Mouse (Mus musculus) hindbrain, postnatal 0 days (tissue): ENCODE results near the gene 3100002H09Rik. TPM values are rescaled to one million over a fixed set of nuclear protein-coding genes. Genes with fewer than 3 reads are reported as not detected.

ENCODE experiments used
- ATAC-seq: fragments of 200-750 bp; cut with Nextera tagmentation; 2 replicates; pipeline ENCODE4 v1.8.0; 2017; ENCODE audit warnings: mild to moderate bottlenecking, moderate TSS enrichment, moderate library complexity
- DNase-seq: peaks from one replicate; pipeline ENCODE4 v3.0.0-alpha.2; 2015; ENCODE audit warnings: low spot score
- H3K27ac ChIP-seq: fragments of 300-500 bp; sonication (generic); 2 replicates; pipeline ENCODE4 v1.5.1; 2014; ENCODE audit warnings: mild to moderate bottlenecking
- H3K27me3 ChIP-seq: fragments of 300-500 bp; sonication (generic); 2 replicates; pipeline ENCODE4 v1.6.1; 2014; ENCODE audit warnings: low read length, mixed read lengths; ENCODE audit not compliant: insufficient read depth
- H3K36me3 ChIP-seq: fragments of 300-500 bp; sonication (generic); 2 replicates; pipeline ENCODE4 v1.6.1; 2014; ENCODE audit warnings: low read length, mixed read lengths; ENCODE audit not compliant: insufficient read depth
- H3K4me1 ChIP-seq: fragments of 300-500 bp; sonication (generic); 2 replicates; pipeline ENCODE4 v1.6.1; 2014; ENCODE audit warnings: antibody characterized with exemption, low read length, mixed read lengths; ENCODE audit not compliant: insufficient read depth
- H3K4me2 ChIP-seq: fragments of 300-500 bp; sonication (generic); 2 replicates; pipeline ENCODE4 v1.6.1; 2014; ENCODE audit warnings: low read depth, mild to moderate bottlenecking, low read length, moderate library complexity, mixed read lengths
- H3K4me3 ChIP-seq: fragments of 300-500 bp; sonication (generic); 2 replicates; pipeline ENCODE4 v1.5.1; 2014; ENCODE audit warnings: low read length
- H3K9ac ChIP-seq: fragments of 300-500 bp; sonication (generic); replicated peaks from 2 replicates; pipeline ENCODE4 v1.6.1; 2014; ENCODE audit warnings: mild to moderate bottlenecking, low read length, moderate library complexity, mixed read lengths
- H3K9me3 ChIP-seq: fragments of 300-500 bp; sonication (generic); 2 replicates; pipeline ENCODE4 v1.6.1; 2016; ENCODE audit warnings: low read length, mixed read lengths
- CTCF ChIP-seq: IDR thresholded peaks from 2 replicates; pipeline ENCODE4 v1.5.1; 2016; ENCODE audit warnings: antibody characterized with exemption, control low read depth, low read depth
- WGBS: fragments of 180-500 bp; shearing (Covaris S2); extraction: QIAGEN DNeasy Blood & Tissue Kit; methylation state at CpG from one replicate; pipeline ENCODE4 v1.1.7; 2014; 5-methylcytosine and 5-hydroxymethylcytosine counted together
- polyA plus RNA-seq: library from polyadenylated mRNA; unstranded; fragments of >200 nt; fragmentation: Nextera tagmentation; extraction: Ambion mirVana; gene quantifications from 2 replicates; pipeline ENCODE4 v1.2.1, GENCODE M21; 2015
- total RNA-seq: library from RNA; depleted of rRNA; stranded (reverse); fragments of >200 nt; gene quantifications from 2 replicates; pipeline ENCODE4 v1.2.3, GENCODE M21; 2014

3100002H09Rik gene
- total and polyA plus RNA-seq, 2 experiments from 2014 or later, result 0.23 to 0.26 TPM

DNA sequence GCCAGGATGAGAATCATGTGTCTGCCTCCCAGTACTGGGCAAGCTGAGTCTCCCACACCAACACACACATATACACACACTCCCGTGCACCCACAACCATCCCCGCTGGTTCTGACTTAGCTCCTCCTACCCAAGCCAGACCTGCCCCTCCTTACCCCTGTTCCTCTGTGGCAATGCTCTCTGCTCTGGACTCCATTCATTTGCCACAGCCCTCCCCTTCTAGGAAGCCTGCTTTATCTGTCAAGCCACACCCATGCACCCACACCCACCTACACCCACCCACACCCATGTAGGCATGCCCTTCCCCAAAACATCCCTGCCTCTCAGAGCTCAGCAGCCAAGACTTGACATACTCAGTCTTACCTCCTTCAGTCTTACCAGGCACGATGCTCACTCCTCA, 4.4 kb downstream of the 3100002H09Rik start:
- H3K4me3 ChIP-seq, result no peak overlapping the region
- no peak for ATAC-seq
- H3K4me2 ChIP-seq, result no peak overlapping the region
- no peaks in the 10 kb centered on the region for H3K36me3 ChIP-seq
- no peak overlapping the region for H3K9ac ChIP-seq
- no peak overlapping the region for H3K27ac ChIP-seq
- 85% methylated on average over 3 of the region's 3 CpGs for WGBS
- H3K9me3 ChIP-seq, result no peaks in the 10 kb centered on the region
- peaks cover 9% of the 10 kb centered on the region for H3K27me3 ChIP-seq
- no peak for TF ChIP-seq CTCF
- no peaks in the 10 kb centered on the region for H3K4me1 ChIP-seq
- DNase-seq, result no peak

DNA sequence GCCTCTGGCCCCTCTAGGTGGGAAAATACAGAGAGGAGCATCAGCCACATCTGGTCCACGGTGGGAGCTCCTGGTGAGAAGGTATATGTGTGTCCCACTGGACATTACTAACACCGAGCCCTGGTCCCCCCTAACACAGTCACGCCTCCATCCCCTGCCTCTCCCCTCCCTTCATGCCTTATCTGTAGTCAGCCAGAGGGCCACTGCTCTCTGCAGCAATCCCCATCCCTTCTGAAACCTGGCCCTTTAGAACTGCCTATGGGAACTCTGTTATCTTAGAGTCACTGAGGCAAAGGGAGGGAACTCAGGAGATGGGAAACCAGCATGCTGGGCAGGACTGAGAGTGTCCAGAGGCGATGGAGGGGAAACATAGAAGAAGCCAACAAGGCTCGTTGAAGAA, 5.3 kb downstream of the 3100002H09Rik start:
- H3K27ac ChIP-seq, result no peak overlapping the region
- no peak overlapping the region for H3K4me3 ChIP-seq
- H3K9ac ChIP-seq, result no peak overlapping the region
- WGBS, result 50% methylated on average over 5 of the region's 5 CpGs
- no peak overlapping the region for H3K4me2 ChIP-seq
- H3K4me1 ChIP-seq, result no peaks in the 10 kb centered on the region
- no peak for TF ChIP-seq CTCF
- H3K27me3 ChIP-seq, result peaks cover 9% of the 10 kb centered on the region
- H3K36me3 ChIP-seq, result no peaks in the 10 kb centered on the region
- DNase-seq (no peak), ATAC-seq (no peak)
- H3K9me3 ChIP-seq, result no peaks in the 10 kb centered on the region

- DNase-seq (no peak), ATAC-seq (no peak)
- Histone ChIP-seq H3K36me3 (no peaks in the 10 kb centered on the region), H3K9me3 (no peaks in the 10 kb centered on the region), H3K4me3 (no peak overlapping the region), H3K4me2 (no peak overlapping the region), H3K4me1 (no peaks in the 10 kb centered on the region), H3K27me3 (peaks cover 9% of the 10 kb centered on the region), H3K9ac (no peak overlapping the region), H3K27ac (no peak overlapping the region)
- 53% methylated on average over 9 of the region's 9 CpGs for WGBS
- no peak for TF ChIP-seq CTCF
Observed at GRCm38 (mm10) chr4:124603712-124604111, 6.9 kb downstream of the 3100002H09Rik start.

- Histone ChIP-seq H3K4me1 (0 out of 2 replicates have a peak, but pooled peaks cover 3% of the 10 kb centered on the region), H3K27ac (no peak overlapping the region), H3K9ac (no peak overlapping the region), H3K4me3 (no peak overlapping the region), H3K9me3 (no peaks in the 10 kb centered on the region), H3K36me3 (no peaks in the 10 kb centered on the region), H3K4me2 (no peak overlapping the region), H3K27me3 (0 out of 2 replicates have a peak, but pooled peaks cover 8% of the 10 kb centered on the region)
- no peak for DNase-seq
- WGBS, result 83% methylated on average over 9 of the region's 9 CpGs
- TF ChIP-seq CTCF, result no peak
- ATAC-seq, result no peak
Observed at GRCm38 (mm10) chr4:124595929-124596328, 14.7 kb downstream of the 3100002H09Rik start.

DNA sequence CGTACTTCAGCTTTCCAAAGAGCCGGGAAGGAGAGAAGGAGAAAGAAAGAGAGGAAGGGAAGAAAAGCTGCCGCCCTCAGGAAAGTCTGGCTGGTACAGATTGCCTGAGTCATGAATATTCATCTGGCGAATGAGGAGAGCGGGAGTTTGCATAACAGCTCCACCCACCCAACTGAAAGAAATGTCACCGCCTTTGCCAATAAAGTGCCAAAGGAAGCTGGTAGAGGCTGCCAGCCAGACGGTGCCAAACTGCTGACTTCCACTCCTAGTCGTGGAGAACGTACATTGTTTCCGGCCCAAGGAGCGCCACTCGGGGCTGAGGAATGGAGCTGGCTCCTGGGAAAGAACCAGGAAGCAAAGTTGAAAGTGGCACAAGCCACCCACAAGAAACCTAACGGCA, 15.7 kb downstream of the 3100002H09Rik start:
- ATAC-seq (peak; percentile 83), DNase-seq (peak; percentile 88)
- Histone ChIP-seq H3K9me3 (no peaks in the 10 kb centered on the region), H3K27ac (no peak overlapping the region), H3K4me3 (no peak overlapping the region), H3K4me1 (0 out of 2 replicates have a peak, but pooled peaks cover 3% of the 10 kb centered on the region), H3K4me2 (0 out of 2 replicates have a peak overlapping the region, but pooled peaks have one; percentile 11), H3K9ac (no peak overlapping the region), H3K27me3 (0 out of 2 replicates have a peak, but pooled peaks cover 8% of the 10 kb centered on the region), H3K36me3 (no peaks in the 10 kb centered on the region)
- TF ChIP-seq CTCF, result 0 out of 2 replicates have a peak, but pooled peaks have one; percentile 3
- WGBS, result 23% methylated on average over 13 of the region's 13 CpGs

GRCm38 (mm10) chr4:124593691-124594090, 16.9 kb downstream of the 3100002H09Rik start:
- Histone ChIP-seq H3K9ac (no peak overlapping the region), H3K27me3 (0 out of 2 replicates have a peak, but pooled peaks cover 8% of the 10 kb centered on the region), H3K4me2 (no peak overlapping the region), H3K9me3 (no peaks in the 10 kb centered on the region), H3K27ac (no peak overlapping the region), H3K4me3 (no peak overlapping the region), H3K4me1 (0 out of 2 replicates have a peak, but pooled peaks cover 3% of the 10 kb centered on the region), H3K36me3 (no peaks in the 10 kb centered on the region)
- ATAC-seq (no peak), DNase-seq (no peak)
- no peak for TF ChIP-seq CTCF
- 61% methylated on average over 9 of the region's 9 CpGs for WGBS

DNA sequence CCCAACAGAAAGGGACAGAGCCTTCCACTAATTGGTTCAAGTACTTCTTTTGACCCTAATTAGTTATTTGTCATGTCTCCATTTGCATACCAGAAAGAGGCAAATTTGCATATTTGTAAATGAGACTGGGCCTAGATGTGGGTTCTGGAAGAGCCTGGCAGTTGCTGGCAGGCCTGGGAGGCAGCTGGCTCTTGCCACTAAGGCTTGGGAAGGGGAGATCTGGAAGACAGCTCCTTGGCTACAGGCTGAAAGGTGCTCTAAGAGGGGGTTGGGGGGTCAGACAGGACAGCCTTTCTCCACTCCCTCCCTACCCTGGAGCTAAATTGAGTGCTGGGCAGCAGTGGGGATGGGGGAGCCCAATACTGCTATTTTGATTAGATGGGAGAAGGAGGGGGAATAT, 17.4 kb downstream of the 3100002H09Rik start:
- DNase-seq (peak; percentile 42), ATAC-seq (no peak)
- Histone ChIP-seq H3K4me2 (no peak overlapping the region), H3K4me1 (0 out of 2 replicates have a peak, but pooled peaks cover 3% of the 10 kb centered on the region), H3K4me3 (no peak overlapping the region), H3K27ac (no peak overlapping the region), H3K36me3 (no peaks in the 10 kb centered on the region), H3K9ac (no peak overlapping the region), H3K27me3 (0 out of 2 replicates have a peak, but pooled peaks cover 8% of the 10 kb centered on the region), H3K9me3 (no peaks in the 10 kb centered on the region)
- TF ChIP-seq CTCF, result no peak
